Mouse (Mus musculus): ENCODE measurements at regions not wholly inside any gene's neighbourhood (a gene's known extent, or its start where the extent isn't known, plus 50 kb on each side); places are given as distances from the start of the nearest gene placed in this dataset.

- TF ChIP-seq POLR2A (IDR thresholded peaks at IDR 0.05; ENCODE audit: extremely low read depth, insufficient read depth, low read length) = no peak
- no peak for TF ChIP-seq CTCF (IDR thresholded peaks at IDR 0.05; ENCODE audit: low read depth, low read length)
These were observed 225.0 kb downstream of the Tox3 start for GRCm38 (mm10) chr8:90123101-90123500.
